Mouse (Mus musculus): Measurements from ENCODE around the gene Arid1b. TPM values are rescaled to one million over a fixed set of nuclear protein-coding genes. Genes with fewer than 3 reads are reported as not detected.
"Not testable (repeated sequence)": the region's sequence is repeated elsewhere in the genome, so short reads cannot be mapped to it uniquely, and the experiment has no call there.

Arid1b gene
- total and polyA plus RNA-seq, 2 experiments: 9.7 to 11.7 TPM

- H3K27ac ChIP-seq (replicated peaks; ENCODE audit: insufficient read depth, low read depth, low read length): peak overlapping the region; percentile 22
- peak; percentile 83 for DNase-seq (ENCODE audit: extremely low read depth, low read depth, low spot score)
These were observed 114.5 kb downstream of the Arid1b start for GRCm38 (mm10) chr17:5108546-5109142.

DNA sequence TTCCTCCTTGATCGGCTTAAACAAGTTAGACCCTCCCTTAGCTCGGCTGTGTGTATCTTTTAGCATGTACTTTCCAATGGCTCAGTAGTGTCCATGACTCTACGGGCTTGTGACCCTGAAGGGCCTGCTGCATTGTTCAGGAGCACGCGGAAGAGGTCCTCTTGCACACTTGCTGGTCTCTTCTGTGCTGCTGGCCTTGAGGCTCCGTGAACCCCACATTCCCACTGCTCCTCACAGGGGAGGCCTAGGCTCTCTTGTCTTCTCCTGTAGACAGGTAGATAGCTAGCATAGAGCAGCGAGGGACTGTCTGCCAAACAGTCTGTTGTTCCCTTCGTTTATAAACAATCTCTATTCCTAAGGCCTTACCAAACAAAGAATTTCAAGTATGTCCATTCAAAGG is 115.2 kb downstream of the Arid1b start:
- H3K36me3 ChIP-seq (ENCODE audit: control insufficient read depth, insufficient read depth, low read length): 0 out of 2 replicates have a peak, but pooled peaks cover 2% of the 10 kb centered on the region
- H3K27me3 ChIP-seq (ENCODE audit: control insufficient read depth, insufficient read depth, low read length): no peaks in the 10 kb centered on the region
- 74% methylated on average over 8 of the region's 8 CpGs for WGBS
- H3K9ac ChIP-seq (ENCODE audit: low read depth, low read length): no peak overlapping the region
- no peak for DNase-seq (ENCODE audit: extremely low read depth, low read depth, low spot score)
- H3K4me1 ChIP-seq (ENCODE audit: control insufficient read depth, insufficient read depth, low read length): peaks cover 39% of the 10 kb centered on the region
- H3K4me3 ChIP-seq (ENCODE audit: insufficient read depth, low read depth, low read length): no peak overlapping the region
- no peak for TF ChIP-seq POLR2A (IDR thresholded peaks at IDR 0.05; ENCODE audit: extremely low read depth, insufficient read depth, low read length)
- no peak for TF ChIP-seq CTCF (IDR thresholded peaks at IDR 0.05; ENCODE audit: low read depth, low read length)
- H3K79me2 ChIP-seq (ENCODE audit: control insufficient read depth, insufficient read depth, low read length): peaks cover 44% of the 10 kb centered on the region
- H3K27ac ChIP-seq (replicated peaks; ENCODE audit: insufficient read depth, low read depth, low read length): no peak overlapping the region

More at GRCm38 (mm10) chr17:5108546-5109142, 114.5 kb downstream of the Arid1b start:
- H3K27me3 ChIP-seq (ENCODE audit: control insufficient read depth, insufficient read depth, low read length): no peaks in the 10 kb centered on the region
- 10% methylated on average over 2 of the region's 2 CpGs for WGBS
- no peak overlapping the region for H3K9ac ChIP-seq (ENCODE audit: low read depth, low read length)
- TF ChIP-seq POLR2A (IDR thresholded peaks at IDR 0.05; ENCODE audit: extremely low read depth, insufficient read depth, low read length): no peak
- TF ChIP-seq CTCF (IDR thresholded peaks at IDR 0.05; ENCODE audit: low read depth, low read length): no peak
- H3K36me3 ChIP-seq (ENCODE audit: control insufficient read depth, insufficient read depth, low read length): no peaks in the 10 kb centered on the region
- H3K4me3 ChIP-seq (ENCODE audit: insufficient read depth, low read depth, low read length): no peak overlapping the region
- H3K4me1 ChIP-seq (ENCODE audit: control insufficient read depth, insufficient read depth, low read length): peaks cover 39% of the 10 kb centered on the region
- peaks cover 47% of the 10 kb centered on the region for H3K79me2 ChIP-seq (ENCODE audit: control insufficient read depth, insufficient read depth, low read length)

DNA sequence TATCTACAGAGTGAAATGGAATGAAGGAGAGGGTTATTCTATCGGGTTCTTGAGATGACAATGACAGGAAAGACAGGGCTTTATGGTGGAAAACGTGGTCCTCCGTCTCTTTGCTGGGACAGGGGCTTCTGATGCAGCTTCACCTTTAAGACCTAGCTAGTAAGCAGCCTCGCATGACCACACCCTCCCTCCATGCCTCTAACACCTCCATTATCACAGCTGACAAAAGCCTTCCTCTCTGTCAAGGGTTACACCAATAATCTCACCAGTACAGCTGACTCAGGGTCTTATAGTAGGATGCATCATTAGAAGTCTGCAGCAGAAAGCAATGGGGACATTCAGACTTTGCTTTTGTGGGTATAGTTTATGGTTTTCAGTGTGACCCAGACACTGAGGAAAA is 116.0 kb downstream of the Arid1b start:
- WGBS: 81% methylated on average over 4 of the region's 4 CpGs
- no peak overlapping the region for H3K4me3 ChIP-seq (ENCODE audit: insufficient read depth, low read depth, low read length)
- 0 out of 2 replicates have a peak, but pooled peaks cover 2% of the 10 kb centered on the region for H3K36me3 ChIP-seq (ENCODE audit: control insufficient read depth, insufficient read depth, low read length)
- no peak for DNase-seq (ENCODE audit: extremely low read depth, low read depth, low spot score)
- H3K27ac ChIP-seq (replicated peaks; ENCODE audit: insufficient read depth, low read depth, low read length): no peak overlapping the region
- no peaks in the 10 kb centered on the region for H3K27me3 ChIP-seq (ENCODE audit: control insufficient read depth, insufficient read depth, low read length)
- H3K9ac ChIP-seq (ENCODE audit: low read depth, low read length): no peak overlapping the region
- H3K79me2 ChIP-seq (ENCODE audit: control insufficient read depth, insufficient read depth, low read length): peaks cover 38% of the 10 kb centered on the region
- no peak for TF ChIP-seq POLR2A (IDR thresholded peaks at IDR 0.05; ENCODE audit: extremely low read depth, insufficient read depth, low read length)
- H3K4me1 ChIP-seq (ENCODE audit: control insufficient read depth, insufficient read depth, low read length): peaks cover 32% of the 10 kb centered on the region

GRCm38 (mm10) chr17:5110981-5111380 is 116.8 kb downstream of the Arid1b start:
- Histone ChIP-seq H3K79me2 (ENCODE audit: control insufficient read depth, insufficient read depth, low read length) (peaks cover 41% of the 10 kb centered on the region), H3K4me1 (ENCODE audit: control insufficient read depth, insufficient read depth, low read length) (peaks cover 27% of the 10 kb centered on the region)
- not testable (repeated sequence) for H3K4me3 ChIP-seq (ENCODE audit: insufficient read depth, low read depth, low read length); H3K9ac ChIP-seq (ENCODE audit: low read depth, low read length); H3K27ac ChIP-seq (replicated peaks; ENCODE audit: insufficient read depth, low read depth, low read length); H3K36me3 ChIP-seq (ENCODE audit: control insufficient read depth, insufficient read depth, low read length); DNase-seq (ENCODE audit: extremely low read depth, low read depth, low spot score); H3K27me3 ChIP-seq (ENCODE audit: control insufficient read depth, insufficient read depth, low read length)
- 96% methylated on average over 5 of the region's 5 CpGs for WGBS

GRCm38 (mm10) chr17:5112116-5112515 is 118.0 kb downstream of the Arid1b start:
- Histone ChIP-seq H3K79me2 (ENCODE audit: control insufficient read depth, insufficient read depth, low read length) (peaks cover 40% of the 10 kb centered on the region), H3K4me3 (ENCODE audit: insufficient read depth, low read depth, low read length) (no peak overlapping the region), H3K27ac (replicated peaks; ENCODE audit: insufficient read depth, low read depth, low read length) (no peak overlapping the region), H3K27me3 (ENCODE audit: control insufficient read depth, insufficient read depth, low read length) (no peaks in the 10 kb centered on the region), H3K4me1 (ENCODE audit: control insufficient read depth, insufficient read depth, low read length) (peaks cover 16% of the 10 kb centered on the region), H3K36me3 (ENCODE audit: control insufficient read depth, insufficient read depth, low read length) (0 out of 2 replicates have a peak, but pooled peaks cover 2% of the 10 kb centered on the region), H3K9ac (ENCODE audit: low read depth, low read length) (no peak overlapping the region)
- DNase-seq (ENCODE audit: extremely low read depth, low read depth, low spot score): no peak
- TF ChIP-seq POLR2A (IDR thresholded peaks at IDR 0.05; ENCODE audit: extremely low read depth, insufficient read depth, low read length) (no peak), CTCF (IDR thresholded peaks at IDR 0.05; ENCODE audit: low read depth, low read length) (no peak)
- WGBS: 97% methylated on average over 4 of the region's 4 CpGs

DNA sequence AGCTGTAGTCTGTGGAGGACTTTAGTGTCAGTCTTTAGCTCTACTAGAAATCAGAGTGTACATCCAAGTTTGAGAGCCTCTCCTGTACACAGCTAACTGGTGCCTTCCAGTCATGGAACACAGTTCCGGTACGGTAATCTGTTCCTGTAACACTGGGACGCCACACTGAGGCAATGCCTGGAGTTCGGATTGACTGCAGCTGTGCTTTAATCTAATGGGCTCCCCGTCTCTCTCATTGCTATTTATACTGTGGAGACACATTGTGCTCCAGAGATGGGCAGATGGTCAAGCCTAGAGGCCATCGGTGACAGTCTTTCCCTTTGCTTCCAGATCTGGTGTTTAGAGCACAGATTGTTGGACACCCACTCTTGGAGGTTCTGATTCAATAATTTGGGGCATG is 121.8 kb downstream of the Arid1b start:
- H3K4me1 ChIP-seq (ENCODE audit: control insufficient read depth, insufficient read depth, low read length): no peaks in the 10 kb centered on the region; the same call in 1 of the 2 replicates
- H3K27ac ChIP-seq (replicated peaks; ENCODE audit: insufficient read depth, low read depth, low read length): no peak overlapping the region

More for the DNA sequence above, 121.8 kb downstream of the Arid1b start:
- H3K4me3 ChIP-seq (ENCODE audit: insufficient read depth, low read depth, low read length): no peak overlapping the region
- DNase-seq (ENCODE audit: extremely low read depth, low read depth, low spot score): no peak
- H3K27me3 ChIP-seq (ENCODE audit: control insufficient read depth, insufficient read depth, low read length): no peaks in the 10 kb centered on the region
- 93% methylated on average over 6 of the region's 6 CpGs for WGBS
- H3K36me3 ChIP-seq (ENCODE audit: control insufficient read depth, insufficient read depth, low read length): 0 out of 2 replicates have a peak, but pooled peaks cover 2% of the 10 kb centered on the region
- no peak overlapping the region for H3K9ac ChIP-seq (ENCODE audit: low read depth, low read length)
- TF ChIP-seq CTCF (IDR thresholded peaks at IDR 0.05; ENCODE audit: low read depth, low read length) (no peak), POLR2A (IDR thresholded peaks at IDR 0.05; ENCODE audit: extremely low read depth, insufficient read depth, low read length) (no peak)
- H3K79me2 ChIP-seq (ENCODE audit: control insufficient read depth, insufficient read depth, low read length): peaks cover 49% of the 10 kb centered on the region
